Mouse (Mus musculus): ENCODE results near the gene Arfgef3. TPM values are rescaled to one million over a fixed set of nuclear protein-coding genes. Genes with fewer than 3 reads are reported as not detected.
A peak's percentile ranks its signal among the peaks of the same experiment; 100 is the strongest.
"Not testable (repeated sequence)": the region's sequence is repeated elsewhere in the genome, so short reads cannot be mapped to it uniquely, and the experiment has no call there.

The Arfgef3 gene
- total RNA-seq, 2 experiments from 2014 or later, result 83.5 to 90.3 TPM

DNA sequence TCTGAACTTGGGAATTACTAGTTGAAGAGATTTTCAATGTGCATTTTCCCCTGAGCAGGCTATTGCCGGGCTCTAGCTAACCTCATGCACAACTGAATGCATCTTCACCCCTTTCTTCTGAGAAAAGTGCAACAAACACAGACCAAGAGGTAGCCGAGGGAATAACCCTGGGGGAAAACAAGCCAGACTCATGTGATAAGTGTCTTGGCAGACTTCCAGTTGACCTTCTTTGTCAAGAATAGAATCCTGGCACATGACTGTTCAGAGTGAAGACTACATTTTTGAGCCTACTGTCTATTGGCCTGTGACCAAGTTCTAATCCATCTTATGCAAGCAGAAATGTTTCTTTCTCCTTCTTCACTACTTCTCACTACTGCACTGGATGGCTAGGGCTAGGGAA is 55.5 kb downstream of the Arfgef3 start:
- no peak for DNase-seq (ENCODE audit: low spot score in 2 of 2)

DNA sequence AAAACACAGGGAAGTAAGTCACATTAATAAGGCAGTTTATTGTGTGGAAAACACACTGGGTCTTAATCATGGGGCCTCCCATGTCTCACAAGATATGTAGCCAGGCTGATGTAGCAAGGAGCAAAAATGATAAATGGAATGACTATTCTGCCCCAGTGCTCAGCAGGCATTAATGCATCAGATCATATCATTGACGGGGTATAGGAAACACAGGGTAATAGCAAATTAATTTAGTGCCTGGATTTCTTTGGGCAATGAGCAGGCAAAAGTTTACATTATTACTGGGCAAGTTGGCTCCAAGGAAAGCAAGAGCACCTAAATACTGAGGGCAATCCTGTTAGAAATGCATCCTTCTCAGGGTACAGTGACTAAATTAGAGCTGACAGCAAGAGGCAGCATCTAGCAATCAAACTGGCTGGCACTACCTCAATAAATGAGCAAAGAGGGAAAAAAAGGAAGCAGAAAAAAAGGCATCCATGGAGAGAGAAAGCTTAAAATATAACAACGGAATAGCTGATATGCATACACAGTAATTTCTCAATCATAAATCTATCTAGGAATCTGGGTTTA is 62.3 kb downstream of the Arfgef3 start:
- no peak for DNase-seq (ENCODE audit: low spot score in 2 of 2)

DNA sequence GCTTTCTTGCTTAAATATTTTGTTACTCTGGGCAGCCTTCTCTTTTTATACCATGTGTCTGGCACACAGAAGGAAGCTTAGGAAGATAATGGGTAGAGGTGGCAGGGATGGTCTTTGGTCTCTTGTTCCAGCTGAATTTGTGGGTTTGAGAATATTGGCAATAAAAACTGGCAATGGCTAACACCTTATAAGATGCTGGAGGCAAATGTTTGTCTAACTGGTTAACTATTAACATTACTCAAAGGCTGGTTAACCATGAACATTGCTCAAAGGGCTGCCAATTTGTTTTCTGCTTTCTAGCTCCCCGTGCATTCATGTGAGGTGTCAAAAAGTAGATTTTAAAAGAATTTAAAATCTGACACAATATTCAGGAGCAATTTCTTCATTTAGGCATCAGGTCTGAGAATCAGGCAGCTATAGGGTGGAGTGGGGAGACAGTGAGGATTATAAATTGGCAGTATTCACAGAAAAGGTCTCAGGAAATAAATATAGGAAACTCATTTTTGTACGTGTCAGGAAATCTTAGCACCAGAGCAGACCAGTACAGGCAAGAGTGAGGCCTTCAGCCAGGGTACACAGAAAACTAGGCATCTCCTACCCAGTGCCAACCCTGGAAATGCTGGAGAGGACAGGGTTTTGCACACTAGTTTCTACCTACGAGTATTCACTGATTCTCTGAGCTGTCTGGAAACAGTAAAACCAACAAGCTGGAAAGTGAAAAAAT is 62.9 kb downstream of the Arfgef3 start:
- no peak for DNase-seq (ENCODE audit: low spot score in 2 of 2)

DNA sequence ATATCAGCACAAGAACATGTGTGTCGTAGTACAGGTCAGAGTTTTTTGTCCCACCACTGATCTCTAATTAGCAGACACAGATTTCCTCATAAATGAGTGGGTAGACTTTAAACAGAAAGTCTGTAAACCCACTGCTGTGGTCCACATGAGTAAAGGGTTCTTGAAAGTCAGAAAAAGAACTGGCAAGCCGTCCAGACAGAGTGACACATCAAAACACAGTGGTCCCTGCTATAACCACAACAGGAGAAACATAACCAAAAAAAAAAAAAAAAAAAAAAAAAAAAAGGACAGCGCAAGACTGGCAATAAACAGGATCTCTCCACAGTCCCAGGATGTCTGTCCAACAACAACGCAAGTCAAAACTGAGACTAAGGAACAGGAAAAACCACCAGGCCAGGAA is 64.9 kb downstream of the Arfgef3 start:
- no peak for DNase-seq (ENCODE audit: low spot score in 2 of 2)

DNA sequence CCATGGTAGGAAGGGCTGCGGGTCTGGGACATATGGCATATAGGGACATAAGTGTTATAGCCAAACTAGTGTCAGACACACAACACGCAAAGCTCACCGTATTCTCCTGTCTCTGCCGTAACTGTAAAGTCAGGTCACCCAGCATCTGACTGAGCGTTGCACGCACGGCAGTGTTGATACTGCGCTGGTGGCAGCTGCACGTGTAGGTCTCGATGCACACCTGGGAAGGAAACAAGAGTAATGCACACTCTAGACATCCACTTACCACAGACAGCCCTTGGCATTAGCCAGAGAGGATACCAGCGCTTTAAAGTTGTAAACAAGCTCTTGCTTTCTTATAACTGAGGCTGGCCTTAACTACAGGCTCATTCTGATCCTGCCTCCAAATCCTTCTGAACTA is 79.0 kb downstream of the Arfgef3 start:
- no peak for DNase-seq (ENCODE audit: low spot score in 2 of 2)

DNA sequence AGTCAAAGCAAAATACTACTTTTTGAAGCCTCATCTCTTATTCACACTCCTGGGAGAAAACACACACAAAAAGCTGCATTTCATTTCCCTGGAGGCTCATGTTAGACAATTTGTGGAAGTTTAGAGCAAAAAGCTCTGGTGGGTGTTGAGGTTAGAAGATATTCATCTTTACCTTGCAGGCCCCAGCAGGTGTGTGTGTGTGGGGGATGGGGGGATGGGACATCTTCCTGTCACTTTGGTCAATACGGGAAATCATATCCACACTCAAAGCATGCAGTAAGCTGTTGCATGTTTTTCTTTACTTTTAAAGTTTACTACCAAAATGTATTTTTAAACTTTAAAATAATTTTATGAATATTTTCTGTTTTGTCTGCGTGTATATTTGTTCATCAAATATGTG is 79.7 kb downstream of the Arfgef3 start:
- no peak for DNase-seq (ENCODE audit: low spot score in 2 of 2)

DNA sequence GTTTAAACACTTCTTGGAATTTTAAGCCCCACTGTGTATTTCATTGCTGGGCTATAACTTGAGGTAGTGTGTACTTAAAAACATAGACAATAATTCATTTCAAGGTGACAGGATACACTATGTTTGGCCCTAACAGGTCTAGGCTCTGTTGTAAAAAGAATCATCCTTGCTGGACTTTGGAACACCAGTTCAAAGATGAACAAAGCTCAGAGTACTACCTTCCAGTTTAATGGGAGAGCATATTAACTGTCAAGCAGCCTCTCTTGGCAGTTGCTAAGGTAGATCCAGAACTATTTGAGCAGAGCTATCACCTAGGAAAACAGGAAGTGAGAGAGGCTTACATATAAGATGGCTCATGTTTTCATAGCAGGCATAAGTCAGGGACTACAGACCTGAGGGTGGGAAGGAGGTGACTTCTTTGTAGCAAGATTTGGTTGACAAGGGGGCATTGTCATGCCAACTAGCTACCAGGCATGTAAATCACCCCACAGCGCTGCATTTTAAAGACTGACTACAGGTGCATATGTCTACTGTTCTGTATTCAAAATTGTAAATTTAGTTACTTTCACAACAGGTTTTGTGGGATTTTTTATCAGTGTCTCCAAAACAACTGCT is 82.0 kb downstream of the Arfgef3 start:
- no peak for DNase-seq (ENCODE audit: low spot score in 2 of 2)

DNA sequence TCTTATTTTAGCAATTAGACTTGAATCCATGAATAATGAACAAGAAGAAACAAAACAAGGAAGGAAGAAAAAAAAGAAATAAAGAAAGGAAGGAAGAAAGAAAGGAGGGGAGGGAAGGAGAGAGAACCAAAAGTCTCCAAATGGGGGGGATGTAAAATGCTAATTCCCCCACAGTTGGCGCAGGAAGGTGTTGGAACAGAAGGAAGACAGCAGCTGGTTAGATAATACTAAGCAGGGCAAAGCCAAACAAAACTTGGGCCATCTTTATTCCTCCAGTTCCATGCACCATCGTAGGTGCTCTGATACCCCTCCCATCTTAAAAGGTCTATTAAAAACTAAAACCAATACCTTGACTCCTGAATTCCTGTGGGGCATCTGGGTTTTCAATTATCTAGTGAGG is 82.8 kb downstream of the Arfgef3 start:
- DNase-seq (ENCODE audit: low spot score in 2 of 2), result peak in 1 of 2 experiments; percentile 43

DNA sequence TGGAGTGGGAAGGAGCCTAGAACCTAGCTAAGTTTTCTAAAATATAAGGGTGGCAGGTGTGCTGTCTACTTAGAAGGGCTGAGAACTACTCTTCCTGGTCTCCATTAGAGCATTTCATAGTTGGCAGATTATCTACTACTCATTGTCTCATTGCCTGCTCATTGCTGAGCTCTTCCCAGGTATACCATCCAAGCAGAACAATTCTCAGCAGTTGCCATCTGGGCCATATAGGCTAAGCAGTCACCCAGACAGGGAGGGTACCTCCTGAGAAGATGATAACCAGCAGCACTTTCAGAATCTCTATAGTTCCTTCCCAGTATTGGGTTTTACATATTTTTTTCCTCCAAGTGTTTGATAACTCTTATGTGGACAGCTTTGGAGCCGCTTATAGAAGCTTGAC is 86.2 kb downstream of the Arfgef3 start:
- DNase-seq (ENCODE audit: low spot score in 2 of 2), result no peak

DNA sequence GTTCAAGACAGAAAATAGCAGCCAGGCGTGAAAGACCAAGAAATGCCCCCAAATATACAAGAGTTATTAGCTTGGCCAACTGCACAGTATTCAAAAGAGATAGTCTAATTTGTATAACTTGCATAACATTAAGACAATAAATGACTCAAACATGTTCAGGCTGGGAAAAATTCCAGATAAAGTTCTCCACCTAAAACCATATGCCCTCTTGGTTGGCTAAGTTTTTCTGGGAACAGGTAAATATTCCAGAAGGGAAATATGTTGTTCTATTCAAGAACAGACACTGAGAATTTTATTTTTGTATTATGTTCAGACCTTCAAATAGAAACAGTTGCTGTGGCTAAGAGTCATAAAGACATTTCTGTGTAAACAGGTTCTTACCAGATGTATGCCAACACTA is 96.7 kb downstream of the Arfgef3 start:
- DNase-seq (ENCODE audit: low spot score in 2 of 2), result no peak

DNA sequence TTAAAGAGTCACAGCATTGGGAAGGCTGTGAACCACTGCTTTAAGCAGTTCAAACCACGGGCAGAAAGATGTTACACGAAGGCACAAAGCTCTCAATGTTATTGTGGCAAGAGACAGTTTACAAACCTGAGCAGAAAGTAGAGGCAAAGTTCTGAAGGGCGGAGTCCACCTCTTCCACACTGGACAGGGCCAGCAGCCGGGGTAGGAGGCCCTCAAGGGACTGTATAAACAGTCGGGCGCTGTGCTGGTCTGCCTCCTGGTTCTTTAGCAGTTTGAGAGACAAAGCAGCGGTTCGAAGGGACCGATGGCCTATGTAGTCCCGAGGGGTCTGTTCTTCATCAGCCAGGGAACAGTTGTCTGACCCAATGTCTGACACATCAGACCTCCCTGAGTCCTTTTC is 97.7 kb downstream of the Arfgef3 start:
- DNase-seq (ENCODE audit: low spot score in 2 of 2), result no peak

DNA sequence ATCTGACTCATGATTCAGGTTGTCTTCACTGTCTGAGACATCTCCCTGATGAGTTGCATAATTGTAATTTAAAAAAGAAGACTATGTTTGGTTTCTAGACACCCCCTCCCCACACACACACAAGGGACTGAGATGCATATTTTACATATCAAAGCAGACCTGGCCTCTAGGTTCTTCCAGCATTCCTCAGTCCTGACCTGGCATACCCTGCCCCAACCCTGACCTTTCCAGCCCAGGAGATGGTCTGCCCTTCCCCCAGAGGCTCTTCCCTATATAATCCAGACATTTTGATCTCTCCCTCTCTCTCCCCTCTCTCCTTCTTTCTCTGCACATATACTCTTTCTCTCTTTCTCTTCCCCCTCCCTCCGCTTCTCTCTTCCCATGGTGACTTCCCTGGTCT is 99.4 kb downstream of the Arfgef3 start:
- DNase-seq (ENCODE audit: low spot score in 2 of 2), result no peak

DNA sequence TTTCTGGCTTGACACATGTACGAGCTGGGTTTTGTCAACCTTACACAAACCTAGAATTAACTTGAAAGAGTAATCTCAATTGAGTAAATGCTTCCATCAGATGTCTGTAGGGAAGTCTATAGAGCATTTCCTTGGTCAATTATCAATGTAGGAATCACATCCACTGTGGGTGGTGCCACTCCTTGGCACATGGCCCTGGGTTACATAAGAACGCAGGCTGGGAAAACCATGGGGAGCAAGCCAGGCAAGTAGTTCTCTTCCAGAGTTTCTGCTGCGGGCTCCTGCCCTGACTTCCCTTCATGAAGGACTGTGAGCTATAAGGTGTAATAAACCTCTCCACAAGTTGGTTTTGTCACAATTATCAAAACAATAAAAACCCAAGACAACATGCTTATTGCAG is 100.2 kb downstream of the Arfgef3 start:
- no peak for DNase-seq (ENCODE audit: low spot score in 2 of 2)

DNA sequence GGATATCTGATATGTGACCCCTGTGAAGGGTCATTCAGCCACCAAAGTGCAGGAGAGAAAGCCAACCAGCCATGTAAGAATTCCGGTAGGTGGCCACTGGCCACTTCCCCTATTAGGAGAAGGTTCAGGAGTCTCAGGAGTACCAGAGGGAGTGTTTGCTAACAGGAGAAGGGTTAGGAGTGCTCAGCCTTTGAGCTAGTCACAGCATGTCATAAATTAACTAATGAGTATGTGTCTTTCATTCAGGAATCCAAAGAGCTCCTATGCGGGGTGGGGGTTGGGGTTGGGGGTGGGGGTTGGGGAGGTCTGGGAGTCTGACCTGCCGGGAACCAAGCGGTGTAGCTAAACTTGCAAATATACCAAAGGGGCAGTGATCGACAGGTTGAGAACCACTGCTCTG is 100.9 kb downstream of the Arfgef3 start:
- DNase-seq (ENCODE audit: low spot score in 2 of 2), result no peak

DNA sequence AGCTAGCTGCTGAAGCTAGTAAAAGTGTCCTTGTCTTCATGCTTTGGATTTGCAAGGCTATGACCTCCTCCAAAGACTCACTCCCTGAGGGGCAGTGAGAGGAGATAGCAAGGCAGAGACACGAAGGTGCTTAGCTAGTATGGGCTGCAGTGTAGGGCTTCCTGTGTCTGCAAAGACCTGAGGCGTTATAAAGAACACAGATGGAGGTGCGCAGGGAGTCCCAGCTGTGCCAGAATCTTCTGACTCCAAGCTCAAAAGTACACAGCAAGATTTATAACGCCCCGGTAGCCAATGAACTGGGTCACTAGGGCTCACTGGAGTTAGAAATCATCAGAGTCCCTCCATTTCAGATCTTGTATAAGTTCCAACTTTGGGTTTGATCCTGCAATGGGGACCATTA is 103.2 kb downstream of the Arfgef3 start:
- no peak for DNase-seq (ENCODE audit: low spot score in 2 of 2)

DNA sequence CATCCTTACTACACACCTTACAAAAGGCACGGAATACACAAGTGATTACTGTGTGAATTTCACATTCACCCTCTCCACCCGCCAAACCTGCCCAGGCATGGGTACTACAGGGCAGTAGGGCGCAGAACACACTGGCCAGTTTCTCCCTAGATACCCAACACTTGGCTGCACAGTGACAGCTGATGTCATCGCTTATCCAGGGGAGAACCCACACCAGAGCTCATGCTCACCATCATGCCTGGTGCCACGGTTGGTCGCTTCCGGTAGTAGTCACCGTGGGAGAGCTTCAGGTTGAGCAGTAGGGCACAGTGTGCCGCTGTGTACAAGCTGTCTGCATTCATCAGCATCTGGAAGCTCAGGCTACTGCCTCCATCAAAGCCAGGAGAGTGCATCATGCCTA is 108.3 kb downstream of the Arfgef3 start:
- DNase-seq (ENCODE audit: low spot score in 2 of 2), result no peak

DNA sequence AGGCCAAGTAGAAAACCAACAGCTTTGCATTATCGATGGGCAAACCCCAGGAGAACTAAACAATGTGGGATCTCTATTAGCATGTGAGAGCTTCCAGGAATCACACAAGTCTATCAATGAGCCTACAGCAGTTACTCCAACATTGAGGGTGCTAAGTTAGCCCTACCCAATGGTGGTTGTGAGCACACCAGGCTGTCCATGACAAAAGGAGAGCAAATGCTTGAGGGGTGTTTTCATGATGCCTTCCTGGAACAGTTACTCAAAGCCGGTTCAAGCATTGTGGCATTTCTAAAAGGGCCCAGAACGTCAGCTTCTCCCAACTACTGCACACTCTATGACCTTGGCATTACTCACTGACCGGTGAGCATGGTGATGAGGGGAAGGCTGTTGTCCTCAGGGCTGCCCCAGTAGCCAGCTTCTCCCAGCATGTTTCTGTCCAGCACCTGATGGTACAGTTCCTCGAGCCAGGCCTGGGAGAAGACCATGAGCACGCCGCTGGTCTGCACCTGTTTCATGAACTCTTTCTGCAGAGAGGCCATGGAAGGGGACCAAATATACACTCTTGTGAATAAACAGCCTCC is 109.3 kb downstream of the Arfgef3 start:
- no peak for DNase-seq (ENCODE audit: low spot score in 2 of 2)

DNA sequence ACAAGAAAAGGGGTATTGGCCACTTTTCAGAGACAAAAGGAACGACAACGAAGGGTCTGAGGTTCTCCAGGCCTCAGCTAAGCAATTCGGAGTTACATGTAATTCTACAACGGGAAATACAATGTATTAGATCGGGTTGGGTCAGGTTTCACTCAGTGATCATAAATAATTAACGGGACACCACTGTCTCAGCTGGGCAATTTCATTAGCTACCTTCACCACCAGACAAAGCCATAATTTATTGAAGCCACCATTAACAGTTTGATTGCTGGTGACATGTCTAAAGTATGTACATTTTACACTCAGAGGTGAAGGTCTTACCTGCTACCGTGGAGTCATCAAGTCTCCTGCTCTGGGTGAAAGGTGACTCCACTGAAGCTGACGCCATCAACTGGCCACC is 113.3 kb downstream of the Arfgef3 start:
- no peak for DNase-seq (ENCODE audit: low spot score in 2 of 2)

DNA sequence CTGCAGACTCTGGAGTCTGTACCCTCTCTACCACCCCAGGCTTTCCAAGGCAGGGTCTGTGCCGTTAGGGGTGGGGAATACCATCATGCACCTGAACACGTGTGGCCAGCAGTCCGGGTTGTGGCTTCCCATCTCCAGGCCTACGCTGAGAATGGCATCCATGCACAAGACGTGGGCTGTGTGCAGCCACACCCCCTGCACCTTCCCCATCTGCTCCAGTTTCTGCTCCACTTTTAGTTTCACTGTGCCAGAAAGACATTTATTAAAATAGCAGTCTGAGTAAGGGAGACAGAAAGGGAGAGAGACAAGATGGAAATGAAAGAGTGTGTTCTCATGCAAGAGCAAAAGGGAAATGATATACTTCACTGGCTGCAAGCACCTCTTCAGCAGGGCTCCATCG is 116.2 kb downstream of the Arfgef3 start:
- DNase-seq (ENCODE audit: low spot score in 2 of 2), result peak; percentile 13 to 21

DNA sequence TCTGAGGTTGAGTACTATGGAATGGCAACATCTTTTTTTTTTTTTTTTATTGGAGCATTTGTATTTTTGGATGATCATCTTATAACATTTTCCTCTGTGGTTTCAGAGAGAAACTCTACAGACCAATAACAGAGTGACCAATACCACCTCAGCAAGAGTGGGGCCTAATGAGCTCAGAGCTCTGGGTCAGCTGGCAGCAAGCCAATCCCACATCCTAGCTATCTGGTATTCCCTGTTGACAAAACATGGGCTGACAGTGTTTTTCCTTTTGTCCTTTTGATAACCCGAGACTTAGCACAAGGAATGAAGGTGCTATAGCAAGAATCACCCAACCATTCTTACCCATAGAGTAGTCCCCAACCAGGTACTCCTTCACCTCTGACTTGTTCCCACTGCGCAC is 131.0 kb downstream of the Arfgef3 start:
- DNase-seq (ENCODE audit: low spot score in 2 of 2), result no peak

DNA sequence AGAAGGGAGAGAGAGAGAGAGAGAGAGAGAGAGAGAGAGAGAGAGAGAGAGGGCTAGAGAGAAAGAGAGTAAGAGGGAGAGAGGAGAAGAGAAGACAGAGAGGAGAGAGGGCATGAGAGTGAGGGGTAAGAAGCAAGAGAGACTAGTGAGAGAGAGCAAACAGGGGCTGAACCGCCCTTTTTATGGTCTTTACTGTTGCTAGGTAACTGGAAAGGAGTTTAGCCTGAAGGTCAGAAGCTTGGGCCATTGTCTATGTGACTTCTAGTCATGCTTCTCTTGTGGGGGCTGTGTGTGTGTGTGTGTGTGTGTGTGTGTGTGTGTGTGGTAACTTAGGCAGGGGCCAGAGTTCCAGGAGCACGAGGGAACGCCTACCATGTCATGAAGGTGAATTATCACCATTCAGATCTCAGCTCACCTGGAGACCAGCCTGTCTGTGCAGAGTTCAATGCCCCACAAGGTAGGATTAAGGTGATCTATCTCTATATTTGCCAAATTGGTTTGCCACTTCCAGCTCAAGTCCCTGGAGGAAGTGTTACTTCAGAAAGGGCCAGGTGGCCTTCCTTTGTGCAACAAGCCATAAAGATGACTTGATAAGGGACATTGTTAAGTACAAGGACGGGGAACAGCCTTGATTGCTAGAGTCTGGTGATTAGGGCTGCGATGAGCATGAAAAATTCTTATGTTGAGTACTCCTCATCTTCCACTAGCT is 138.8 kb downstream of the Arfgef3 start:
- not testable (repeated sequence) for DNase-seq (ENCODE audit: low spot score in 2 of 2)

DNA sequence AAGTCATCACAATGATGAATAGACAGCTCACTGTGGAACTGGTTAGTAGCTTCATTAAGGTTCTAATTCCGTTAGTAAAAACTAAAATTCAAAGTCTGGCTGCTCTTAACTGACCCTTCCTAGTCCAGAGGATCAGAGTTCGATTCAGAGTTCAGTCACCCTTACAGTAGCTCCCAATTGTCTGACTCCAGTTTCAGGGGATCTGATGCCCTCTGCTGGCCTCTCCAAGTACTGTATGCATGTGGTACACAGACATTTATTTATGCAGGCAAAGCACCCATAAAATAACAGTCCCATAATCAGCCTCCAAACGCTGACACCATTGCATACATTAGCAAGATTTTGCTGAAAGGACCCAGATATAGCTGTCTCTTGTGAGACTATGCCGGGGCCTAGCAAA is 141.7 kb downstream of the Arfgef3 start:
- peak; percentile 77 to 82 for DNase-seq (ENCODE audit: low spot score in 2 of 2)
